Mouse (Mus musculus) heart, adult 2 months (tissue): Measurements from ENCODE around the gene Gm17364. TPM values are rescaled to one million over a fixed set of nuclear protein-coding genes. Genes with fewer than 3 reads are reported as not detected.
"Not testable (repeated sequence)": the region's sequence is repeated elsewhere in the genome, so short reads cannot be mapped to it uniquely, and the experiment has no call there.

Experiments used
- DNase-seq, 2 experiments: peaks; one replicate each; pipeline ENCODE4 v3.0.0; 2021
- H3K27ac ChIP-seq: fragments of 200-600 bp; 2 replicates; pipeline ENCODE4 v1.8.1; 2022
- H3K27me3 ChIP-seq: fragments of 200-500 bp; 2 replicates; pipeline ENCODE4 v1.6.1; 2012; ENCODE audit warnings: mild to moderate bottlenecking, low read length, inconsistent platforms, mixed read lengths; ENCODE audit not compliant: control insufficient read depth, insufficient read depth
- H3K36me3 ChIP-seq: fragments of 200-500 bp; 2 replicates; pipeline ENCODE4 v1.6.1; 2012; ENCODE audit warnings: low read length, inconsistent platforms; ENCODE audit not compliant: control insufficient read depth, insufficient read depth
- H3K4me1 ChIP-seq: fragments of 200-500 bp; 2 replicates; pipeline ENCODE4 v1.6.1; 2011; ENCODE audit warnings: low read length; ENCODE audit not compliant: control insufficient read depth, insufficient read depth
- H3K4me3 ChIP-seq: fragments of 200-600 bp; 2 replicates; pipeline ENCODE4 v1.8.1; 2022
- H3K79me2 ChIP-seq: fragments of 200-500 bp; replicated peaks from 2 replicates; pipeline ENCODE4 v1.6.1; 2012; ENCODE audit warnings: mild to moderate bottlenecking, inconsistent platforms, low read length, moderate library complexity, mixed read lengths; ENCODE audit not compliant: control insufficient read depth, insufficient read depth
- H3K9ac ChIP-seq: fragments of 200-500 bp; 2 replicates; pipeline ENCODE4 v1.6.1; 2012; ENCODE audit warnings: low read depth, mild to moderate bottlenecking, control low read depth, inconsistent platforms, low read length, mixed read lengths
- CTCF ChIP-seq: fragments of 200-600 bp; IDR thresholded peaks from 2 replicates; pipeline ENCODE4 v1.8.1; 2022; ENCODE audit warnings: antibody characterized with exemption, mild to moderate bottlenecking, moderate library complexity
- EP300 ChIP-seq: fragments of 200-500 bp; IDR thresholded peaks from 2 replicates; pipeline ENCODE4 v1.6.1; 2011; ENCODE audit warnings: low read depth, low read length, control low read depth; ENCODE audit not compliant: insufficient read depth
- POLR2A ChIP-seq: fragments of 200-500 bp; IDR thresholded peaks from 2 replicates; pipeline ENCODE4 v1.6.1; 2011; ENCODE audit warnings: mild to moderate bottlenecking, low read depth, low read length, control low read depth; ENCODE audit not compliant: insufficient read depth
- WGBS: fragments of 180-500 bp; shearing (Covaris S2); methylation state at CpG from one replicate; pipeline ENCODE4 v1.1.7; 2018; 5-methylcytosine and 5-hydroxymethylcytosine counted together
- intact Hi-C: fragments of 180-260 bp; cut with DNase I; formaldehyde crosslinking; loops from one replicate; pipeline ENCODE4 v1.15.1; 2025
- polyA plus RNA-seq: library from polyadenylated mRNA; depleted of rRNA; stranded (reverse); fragments of >200 nt; gene quantifications from 2 replicates; pipeline ENCODE4 v1.2.3, GENCODE M21; 2012
- total RNA-seq, 2 experiments: library from RNA; stranded (reverse); gene quantifications; 2 replicates each; pipeline ENCODE4 v1.2.3; 2021

Gene Gm17364
- total and polyA plus RNA-seq, 3 experiments = not detected

GRCm38 (mm10) chr13:41285448-41285847 is 11.7 kb upstream of the Gm17364 start:
- H3K27me3 ChIP-seq = no peaks in the 10 kb centered on the region
- no peak for DNase-seq
- no peak for TF ChIP-seq CTCF
- TF ChIP-seq EP300 = no peak
- TF ChIP-seq POLR2A = no peak
- H3K79me2 ChIP-seq = no peaks in the 10 kb centered on the region
- H3K4me1 ChIP-seq = no peaks in the 10 kb centered on the region; the same call in 1 of the 2 replicates
- no peaks in the 10 kb centered on the region for H3K36me3 ChIP-seq
- intact Hi-C loops = no loop called here
- WGBS = 84% methylated on average over 4 of the region's 4 CpGs
- H3K4me3 ChIP-seq = no peak overlapping the region
- no peak overlapping the region for H3K27ac ChIP-seq
- no peak overlapping the region for H3K9ac ChIP-seq

- intact Hi-C loops = loop anchor here (1.0 to 2.0 kb wide), 3 partner anchors 19 to 352 kb away; no protein-coding TSS in a partner anchor
- TF ChIP-seq CTCF (peak; percentile 84), POLR2A (no peak), EP300 (no peak)
- Histone ChIP-seq H3K4me1 (no peaks in the 10 kb centered on the region; the same call in 1 of the 2 replicates), H3K4me3 (no peak overlapping the region), H3K9ac (no peak overlapping the region), H3K27ac (no peak overlapping the region), H3K27me3 (no peaks in the 10 kb centered on the region), H3K79me2 (no peaks in the 10 kb centered on the region), H3K36me3 (no peaks in the 10 kb centered on the region)
- WGBS = 12% methylated on average over 5 of the region's 5 CpGs
- peak; percentile 50 to 63 for DNase-seq
Measured at GRCm38 (mm10) chr13:41283256-41283655, 9.5 kb upstream of the Gm17364 start.

- Histone ChIP-seq H3K4me3 (no peak overlapping the region), H3K4me1 (no peaks in the 10 kb centered on the region; the same call in 1 of the 2 replicates), H3K9ac (no peak overlapping the region), H3K36me3 (no peaks in the 10 kb centered on the region), H3K27me3 (no peaks in the 10 kb centered on the region), H3K27ac (no peak overlapping the region), H3K79me2 (no peaks in the 10 kb centered on the region)
- 78% methylated on average over 5 of the region's 5 CpGs for WGBS
- TF ChIP-seq EP300 (no peak), CTCF (no peak), POLR2A (no peak)
- intact Hi-C loops = no loop called here
- no peak for DNase-seq
Measured at GRCm38 (mm10) chr13:41280696-41281095, 6.9 kb upstream of the Gm17364 start.

DNA sequence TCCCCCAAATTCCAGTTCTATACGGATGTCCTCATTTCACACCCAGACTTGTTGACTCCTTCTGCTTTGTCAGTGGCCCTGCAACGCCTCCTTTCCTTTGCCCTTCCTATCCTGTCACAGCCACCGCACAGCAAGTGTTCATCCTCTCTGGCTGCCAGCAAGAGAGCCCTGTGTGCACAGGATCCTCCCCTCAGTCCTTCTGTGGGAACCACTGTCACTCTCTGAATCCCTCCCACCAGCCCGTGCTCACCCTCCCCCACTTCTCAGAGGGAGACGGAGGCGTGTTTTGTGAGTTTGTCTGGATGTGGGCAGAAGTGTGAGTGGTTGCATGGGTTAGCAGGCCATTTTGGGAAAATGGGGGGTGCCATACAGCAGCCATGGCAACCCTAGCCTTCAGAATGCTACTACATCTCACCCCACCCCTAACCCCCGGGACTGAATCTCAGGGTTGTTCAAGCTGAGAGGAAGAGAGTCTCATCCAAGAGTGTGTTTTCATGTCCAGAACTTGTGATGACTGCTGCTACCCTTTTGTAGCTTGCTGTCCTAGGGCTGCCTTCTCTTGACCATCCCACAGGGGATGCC is 5.9 kb downstream of the Gm17364 start:
- intact Hi-C loops = no loop called here
- no peak overlapping the region for H3K9ac ChIP-seq
- TF ChIP-seq POLR2A (no peak), CTCF (no peak), EP300 (no peak)
- no peaks in the 10 kb centered on the region for H3K36me3 ChIP-seq
- WGBS = 34% methylated on average over 7 of the region's 7 CpGs
- H3K4me3 ChIP-seq = no peak overlapping the region
- no peaks in the 10 kb centered on the region for H3K79me2 ChIP-seq
- DNase-seq = no peak
- H3K27ac ChIP-seq = no peak overlapping the region
- no peaks in the 10 kb centered on the region for H3K27me3 ChIP-seq
- H3K4me1 ChIP-seq = no peaks in the 10 kb centered on the region

- H3K27ac ChIP-seq = no peak overlapping the region
- 0 out of 2 replicates have a peak, but pooled peaks cover 1% of the 10 kb centered on the region for H3K79me2 ChIP-seq
- H3K4me3 ChIP-seq = no peak overlapping the region
- intact Hi-C loops = no loop called here
- no peaks in the 10 kb centered on the region for H3K27me3 ChIP-seq
- H3K36me3 ChIP-seq = no peaks in the 10 kb centered on the region
- no peak for DNase-seq
- 66% methylated on average over 5 of the region's 5 CpGs for WGBS
- H3K9ac ChIP-seq = no peak overlapping the region
- TF ChIP-seq POLR2A = no peak
- TF ChIP-seq CTCF = no peak
- no peak for TF ChIP-seq EP300
- no peaks in the 10 kb centered on the region for H3K4me1 ChIP-seq
Measured at GRCm38 (mm10) chr13:41263304-41264006, 10.3 kb downstream of the Gm17364 start.

- intact Hi-C loops = not testable (repeated sequence)
- WGBS = 90% methylated on average over 8 of the region's 8 CpGs
Measured at GRCm38 (mm10) chr13:41261617-41262016, 12.2 kb downstream of the Gm17364 start.

More at GRCm38 (mm10) chr13:41261617-41262016, 12.2 kb downstream of the Gm17364 start:
- not testable (repeated sequence) for H3K4me1 ChIP-seq, H3K36me3 ChIP-seq, H3K4me3 ChIP-seq, H3K9ac ChIP-seq, H3K27ac ChIP-seq, H3K79me2 ChIP-seq, DNase-seq, H3K27me3 ChIP-seq
